Mouse (Mus musculus) left cerebral cortex, postnatal 10 days (tissue): ENCODE measurements around the gene Slc4a4. TPM values are rescaled to one million over a fixed set of nuclear protein-coding genes. Genes with fewer than 3 reads are reported as not detected.

Source experiments
- DNase-seq, 2 experiments: peaks; one replicate each; pipeline ENCODE4 v3.0.0; 2021 to 2022; ENCODE audit warnings: low spot score in 2 of 2, mixed read lengths in 1 of 2; ENCODE audit errors: extremely low spot score in 1 of 2
- intact Hi-C: fragments of 180-260 bp; cut with DNase I; formaldehyde crosslinking; loops from one replicate; pipeline ENCODE4 v1.15.1; 2025
- total RNA-seq, 2 experiments: library from RNA; stranded (reverse); gene quantifications; 2 replicates each; pipeline ENCODE4 v1.2.3; 2021

The Slc4a4 gene
- total RNA-seq, 2 experiments from 2014 or later, result 101 to 106 TPM

GRCm38 (mm10) chr5:88907615-88908014 is 21.0 kb downstream of the Slc4a4 start:
- intact Hi-C loops, result no loop called here

GRCm38 (mm10) chr5:88912629-88913028 is 26.0 kb downstream of the Slc4a4 start:
- no peak for DNase-seq
- intact Hi-C loops, result no loop called here

More at GRCm38 (mm10) chr5:88907615-88908014, 21.0 kb downstream of the Slc4a4 start:
- DNase-seq, result no peak

GRCm38 (mm10) chr5:88915082-88915481 is 28.5 kb downstream of the Slc4a4 start:
- intact Hi-C loops, result no loop called here
- no peak for DNase-seq

GRCm38 (mm10) chr5:88916501-88916971 is 29.9 kb downstream of the Slc4a4 start:
- intact Hi-C loops, result no loop called here
- no peak for DNase-seq

DNA sequence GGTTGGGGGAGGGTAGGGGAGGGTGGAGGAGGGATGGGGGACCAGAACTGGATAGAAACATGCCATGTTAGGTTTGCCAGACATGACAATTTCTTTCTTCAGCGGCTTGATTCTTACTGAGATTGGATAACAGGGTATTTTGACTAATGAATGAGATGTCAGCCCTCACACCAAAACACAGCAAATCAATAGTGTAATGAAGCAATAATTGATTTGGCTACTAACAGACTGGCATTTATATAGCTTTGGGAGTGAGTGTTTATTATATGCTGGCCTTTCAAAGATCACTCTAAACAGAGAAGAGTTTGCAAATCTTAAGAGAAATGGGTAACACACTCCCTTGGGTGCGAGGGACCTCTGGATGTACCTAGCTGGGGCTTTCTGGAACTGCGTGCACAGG is 30.6 kb downstream of the Slc4a4 start:
- DNase-seq, result no peak
- intact Hi-C loops, result no loop called here

DNA sequence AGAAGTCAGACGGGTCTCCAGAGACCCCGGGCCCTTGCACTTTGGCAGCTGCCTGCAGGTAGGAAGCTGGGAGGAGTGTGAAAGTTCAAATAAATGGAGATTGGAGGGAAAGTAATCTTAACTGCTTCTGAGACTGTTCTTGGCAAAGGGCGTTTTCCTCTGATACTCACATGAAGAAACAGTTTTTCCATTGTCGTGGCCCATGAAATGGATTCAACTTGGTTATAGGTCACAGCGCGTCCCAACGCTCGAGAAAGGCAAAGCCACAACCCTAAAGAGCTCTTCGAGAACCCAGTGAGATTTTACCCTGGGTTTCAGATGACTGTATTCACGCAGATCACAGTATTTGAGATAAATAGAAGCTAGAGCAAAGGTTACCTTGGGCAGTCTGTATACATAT is 31.0 kb downstream of the Slc4a4 start:
- intact Hi-C loops, result no loop called here
- no peak for DNase-seq

DNA sequence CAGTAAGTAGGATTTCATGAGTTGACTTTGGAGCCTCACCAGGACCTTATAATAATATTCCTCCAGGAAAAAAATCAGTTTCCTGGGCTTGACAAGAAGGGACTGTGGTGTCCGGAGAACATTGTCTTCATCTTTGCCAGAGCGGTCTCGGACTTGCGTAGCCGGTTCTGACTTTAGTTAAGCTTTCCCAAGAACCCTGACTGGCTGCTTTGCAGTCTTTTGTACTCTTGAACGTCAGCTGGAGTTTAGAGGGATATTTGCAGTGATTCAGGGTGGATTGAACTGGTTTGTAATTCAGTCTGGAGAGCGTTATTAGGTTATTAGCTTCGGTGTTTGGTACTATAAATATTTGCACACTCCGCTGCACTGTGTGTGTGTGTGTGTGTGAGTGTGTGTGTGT is 31.9 kb downstream of the Slc4a4 start:
- no peak for DNase-seq
- intact Hi-C loops, result no loop called here

DNA sequence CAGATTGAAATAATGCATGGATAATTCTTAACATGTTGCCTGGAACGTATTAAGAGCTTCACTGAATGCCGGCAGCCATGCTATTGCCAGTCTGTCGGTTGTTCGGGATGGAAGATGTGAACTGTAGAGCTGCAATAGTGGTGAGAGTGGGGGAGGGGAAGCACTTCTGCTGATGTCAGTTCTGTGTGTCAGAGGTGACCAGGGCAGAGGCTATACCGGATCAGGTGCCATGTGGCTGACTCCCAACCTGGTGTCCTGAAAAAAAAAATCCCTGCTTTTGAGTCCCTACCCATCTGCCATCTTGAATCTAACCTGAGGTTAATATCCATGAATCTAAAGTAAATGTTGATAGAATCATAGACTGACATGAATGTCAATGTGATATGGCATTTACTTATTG is 39.0 kb downstream of the Slc4a4 start:
- DNase-seq, result no peak
- intact Hi-C loops, result loop anchor here (5.0 kb wide), 2 partner anchors 297 to 457 kb away; no protein-coding TSS in a partner anchor

DNA sequence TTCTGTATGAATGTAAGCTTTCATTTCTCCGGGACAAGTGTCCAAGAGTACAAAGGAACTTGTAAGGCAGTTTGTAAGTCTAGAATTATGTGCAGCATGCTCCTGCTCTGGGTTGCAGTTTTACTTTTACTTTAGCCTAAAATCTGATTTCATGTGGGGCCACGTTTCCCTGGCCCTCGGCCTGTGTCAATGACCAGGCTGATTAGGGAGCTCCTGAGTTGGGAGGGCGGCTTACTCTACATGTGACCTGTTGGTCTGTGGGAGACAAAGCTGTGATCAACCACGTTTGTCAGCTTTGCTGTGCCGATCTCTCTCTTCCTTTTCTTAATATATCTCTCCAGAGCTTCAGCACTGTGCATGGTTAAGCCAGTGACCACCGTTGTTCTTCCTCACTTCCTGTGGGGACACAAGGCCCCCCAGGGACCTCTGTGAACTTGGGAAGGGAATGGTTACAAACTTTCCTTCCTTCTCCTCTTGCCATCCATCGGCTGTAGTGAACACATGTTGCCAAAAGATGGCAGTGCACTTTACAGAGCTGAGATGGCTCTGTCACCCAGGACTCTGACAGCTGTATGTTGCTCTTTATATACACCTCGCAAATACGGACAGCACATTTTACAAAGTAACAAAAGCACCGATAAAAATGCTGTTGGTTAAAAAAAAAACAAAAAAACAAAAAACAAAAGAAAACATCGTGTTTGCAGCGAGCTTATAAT is 41.7 kb downstream of the Slc4a4 start:
- DNase-seq, result peak in 1 of 2 experiments; percentile 47
- intact Hi-C loops, result loop anchor here (5.0 kb wide), 2 partner anchors 294 to 454 kb away; no protein-coding TSS in a partner anchor

GRCm38 (mm10) chr5:88929392-88930094 is 42.9 kb downstream of the Slc4a4 start:
- intact Hi-C loops, result loop anchor here (5.0 to 10.0 kb wide), 3 partner anchors 205 to 453 kb away; no protein-coding TSS in a partner anchor
- DNase-seq, result peak; percentile 74 to 85

GRCm38 (mm10) chr5:88930129-88930528 is 43.5 kb downstream of the Slc4a4 start:
- intact Hi-C loops, result loop anchor here (10.0 kb wide), 1 partner anchor 205 kb away; no protein-coding TSS in a partner anchor
- no peak for DNase-seq

DNA sequence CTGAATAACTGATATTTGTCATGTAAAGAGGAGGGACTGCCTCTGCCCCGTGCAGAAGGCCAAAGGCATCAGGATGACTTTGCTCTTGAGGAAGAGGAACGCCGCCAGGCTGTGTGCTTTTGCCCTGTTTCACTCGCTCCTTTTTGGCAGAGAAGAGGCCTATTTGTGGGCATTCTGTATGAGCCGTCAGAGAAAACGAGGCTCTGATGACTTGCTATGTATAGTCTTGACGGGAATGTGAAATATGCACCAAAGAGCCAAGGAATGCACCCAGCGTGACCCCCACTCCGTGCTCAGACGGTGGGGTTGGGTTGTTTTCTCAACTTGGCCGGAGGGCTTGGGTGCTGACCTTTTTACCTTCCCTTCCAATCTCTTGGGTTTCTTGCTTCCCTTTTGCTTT is 44.0 kb downstream of the Slc4a4 start:
- intact Hi-C loops, result loop anchor here (10.0 kb wide), 1 partner anchor 204 kb away; no protein-coding TSS in a partner anchor
- no peak for DNase-seq

DNA sequence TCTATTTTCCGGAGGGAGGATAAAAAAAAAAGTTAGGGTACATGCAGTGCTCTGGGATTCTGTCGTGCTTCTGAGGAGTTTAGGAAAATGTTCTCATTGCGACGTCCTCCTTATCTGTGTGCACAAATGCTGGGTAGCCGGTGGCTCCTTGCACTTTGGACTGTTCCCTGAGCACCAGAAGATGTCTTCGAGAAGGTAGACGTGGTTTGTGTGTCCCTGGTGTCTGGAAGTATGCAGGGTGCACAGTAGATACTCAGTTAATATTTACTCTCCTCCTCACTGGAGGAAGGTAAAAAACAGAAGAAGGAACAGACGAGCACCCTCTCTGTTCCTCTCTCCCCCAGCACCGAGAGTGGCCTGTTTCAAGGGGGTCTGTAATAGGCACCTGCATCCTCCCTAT is 44.6 kb downstream of the Slc4a4 start:
- intact Hi-C loops, result loop anchor here (10.0 kb wide), 1 partner anchor 204 kb away; no protein-coding TSS in a partner anchor
- no peak for DNase-seq

GRCm38 (mm10) chr5:88933454-88933853 is 46.8 kb downstream of the Slc4a4 start:
- intact Hi-C loops, result loop anchor here (10.0 kb wide), 1 partner anchor 201 kb away; no protein-coding TSS in a partner anchor
- no peak for DNase-seq

DNA sequence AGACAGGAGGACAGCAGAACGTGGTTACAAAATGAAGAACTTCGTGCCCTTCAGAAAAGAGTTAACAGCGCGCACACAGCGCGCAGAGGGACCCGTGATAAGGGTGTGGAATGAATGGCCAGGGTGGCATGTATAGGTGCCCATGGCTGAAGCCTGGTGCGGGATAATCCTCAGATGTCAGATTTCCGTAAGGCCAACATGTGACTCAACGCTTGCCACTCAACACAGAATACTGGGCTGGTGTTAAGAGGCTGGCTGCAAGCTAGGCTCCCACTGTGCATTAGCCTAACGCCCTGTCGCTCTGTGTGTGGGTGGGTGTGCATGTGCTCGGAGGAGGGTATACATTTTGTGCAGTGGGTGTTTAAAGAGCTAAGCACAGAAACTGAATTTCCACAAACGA is 47.3 kb downstream of the Slc4a4 start:
- peak in 1 of 2 experiments; percentile 37 for DNase-seq
- intact Hi-C loops, result loop anchor here (10.0 kb wide), 1 partner anchor 201 kb away; no protein-coding TSS in a partner anchor

DNA sequence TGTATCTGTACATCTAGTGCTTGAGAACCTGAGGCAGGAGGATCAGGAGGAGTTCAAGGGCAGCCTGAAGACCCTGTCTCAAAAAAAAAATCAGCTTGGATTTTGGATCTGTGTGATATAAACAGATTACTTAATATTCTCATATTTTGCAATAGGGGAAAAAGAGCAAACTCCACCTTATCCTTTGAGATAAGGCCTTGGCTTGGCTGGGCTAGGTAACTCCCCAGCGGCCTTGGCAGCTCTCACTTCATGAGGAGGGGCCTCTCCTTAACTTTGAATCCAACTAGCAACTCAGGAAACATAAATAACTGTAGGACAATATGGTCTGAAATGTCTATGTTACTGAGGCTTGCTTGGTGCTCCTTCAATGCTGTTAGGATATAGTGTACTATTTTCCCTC is 51.6 kb downstream of the Slc4a4 start:
- intact Hi-C loops, result loop anchor here (10.0 kb wide), 1 partner anchor 197 kb away; no protein-coding TSS in a partner anchor

DNA sequence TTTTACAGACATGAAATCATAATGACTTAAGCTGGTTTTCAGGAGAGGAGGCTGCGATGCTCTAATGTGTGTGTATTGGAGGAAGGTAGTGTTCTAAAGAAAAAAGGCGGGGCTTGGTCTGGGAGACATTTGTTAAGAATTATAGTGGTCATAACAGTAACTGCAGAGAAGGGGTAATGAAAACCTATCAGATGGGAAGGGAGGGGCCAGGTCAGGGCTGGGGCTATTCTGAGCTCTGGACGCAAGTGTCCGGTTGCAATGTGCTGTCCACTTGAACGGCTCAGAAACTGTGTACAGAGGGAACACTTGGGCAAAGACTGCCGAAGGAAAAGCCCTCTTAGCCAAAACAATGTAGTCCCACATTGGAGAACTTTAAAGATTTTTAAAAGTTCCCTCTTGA is 52.5 kb downstream of the Slc4a4 start:
- no peak for DNase-seq
- intact Hi-C loops, result loop anchor here (10.0 kb wide), 1 partner anchor 196 kb away; no protein-coding TSS in a partner anchor

More for the DNA sequence above, 51.6 kb downstream of the Slc4a4 start:
- DNase-seq, result no peak

- DNase-seq, result no peak
- intact Hi-C loops, result loop anchor here (10.0 kb wide), 1 partner anchor 195 kb away; no protein-coding TSS in a partner anchor
Observed at GRCm38 (mm10) chr5:88939782-88940181, 53.2 kb downstream of the Slc4a4 start.

GRCm38 (mm10) chr5:88941905-88942304 is 55.3 kb downstream of the Slc4a4 start:
- no peak for DNase-seq
- intact Hi-C loops, result no loop called here
